Mouse (Mus musculus): ENCODE data around the gene Zc3h14.

Zc3h14 gene

GRCm38 (mm10) chr12:98746746-98747379, at the start of gene Zc3h14:
Zc3h14 (plus strand) TSS chr12:98746964.
- peak; percentile 95 to 97 for DNase-seq

GRCm38 (mm10) chr12:98697202-98697601, 49.6 kb upstream of the Zc3h14 start:
- DNase-seq = no peak

- DNase-seq = no peak
Measured at GRCm38 (mm10) chr12:98701564-98701963, 45.2 kb upstream of the Zc3h14 start.

- no peak for DNase-seq
Measured at GRCm38 (mm10) chr12:98703554-98703953, 43.2 kb upstream of the Zc3h14 start.

- no peak for DNase-seq
Measured at GRCm38 (mm10) chr12:98703961-98704360, 42.8 kb upstream of the Zc3h14 start.

GRCm38 (mm10) chr12:98712819-98713218, 33.9 kb upstream of the Zc3h14 start:
- DNase-seq = no peak

- DNase-seq = no peak
Measured at GRCm38 (mm10) chr12:98713621-98714103, 33.1 kb upstream of the Zc3h14 start.

- DNase-seq = peak in 1 of 2 experiments; percentile 27
Measured at GRCm38 (mm10) chr12:98714757-98715156, 32.0 kb upstream of the Zc3h14 start.

- DNase-seq = no peak
Measured at GRCm38 (mm10) chr12:98716142-98716541, 30.6 kb upstream of the Zc3h14 start.

- no peak for DNase-seq
Measured at GRCm38 (mm10) chr12:98720628-98721027, 26.1 kb upstream of the Zc3h14 start.

- DNase-seq = no peak
Measured at GRCm38 (mm10) chr12:98721030-98721429, 25.7 kb upstream of the Zc3h14 start.

- no peak for DNase-seq
Measured at GRCm38 (mm10) chr12:98724224-98724623, 22.5 kb upstream of the Zc3h14 start.

- peak in 1 of 2 experiments; percentile 14 for DNase-seq
Measured at GRCm38 (mm10) chr12:98724976-98725375, 21.8 kb upstream of the Zc3h14 start.

GRCm38 (mm10) chr12:98726078-98726477, 20.7 kb upstream of the Zc3h14 start:
- no peak for DNase-seq

- no peak for DNase-seq
Measured at GRCm38 (mm10) chr12:98727186-98727585, 19.6 kb upstream of the Zc3h14 start.

GRCm38 (mm10) chr12:98730682-98731081, 16.1 kb upstream of the Zc3h14 start:
- DNase-seq = no peak

GRCm38 (mm10) chr12:98733165-98733564, 13.6 kb upstream of the Zc3h14 start:
- DNase-seq = no peak

- DNase-seq = peak in 1 of 2 experiments; percentile 18
Measured at GRCm38 (mm10) chr12:98733776-98734175, 13.0 kb upstream of the Zc3h14 start.

- DNase-seq = peak; percentile 91 to 93
Measured at GRCm38 (mm10) chr12:98734246-98734879, 12.4 kb upstream of the Zc3h14 start.

- DNase-seq = no peak
Measured at GRCm38 (mm10) chr12:98734880-98735801, 11.6 kb upstream of the Zc3h14 start.

GRCm38 (mm10) chr12:98736951-98737800, 9.6 kb upstream of the Zc3h14 start, which contains the start of gene Ptpn21:
Ptpn21 (minus strand) TSS chr12:98737405.
- DNase-seq = peak; percentile 80 to 87

- DNase-seq = peak; percentile 18 to 38
Measured at GRCm38 (mm10) chr12:98737801-98738350, 8.9 kb upstream of the Zc3h14 start.
